Mouse (Mus musculus): ENCODE results near the gene Ppp1r1c. TPM values are rescaled to one million over a fixed set of nuclear protein-coding genes. Genes with fewer than 3 reads are reported as not detected.

Gene Ppp1r1c
- not detected for total RNA-seq (2022)

DNA sequence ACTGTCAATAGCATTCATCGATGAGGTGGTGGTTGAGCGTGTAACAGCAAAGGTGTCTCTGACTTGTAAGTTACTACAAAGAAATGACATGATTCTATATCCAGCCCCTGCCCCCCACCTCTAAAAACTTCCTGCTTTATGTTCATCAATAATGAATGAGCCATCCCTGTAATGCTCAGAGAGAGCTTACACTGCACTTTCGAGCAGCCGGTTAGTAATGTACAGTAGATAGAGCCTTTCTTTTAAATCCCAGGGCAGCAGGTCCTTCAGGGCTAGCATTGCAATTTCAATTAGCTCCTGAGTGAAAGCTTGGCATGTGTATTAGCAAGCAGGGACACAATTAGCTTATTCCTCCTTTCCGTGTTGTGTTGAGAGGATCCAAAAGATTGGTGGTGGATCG, at the start of gene Ppp1r1c:
TSS of gene Ppp1r1c (plus strand) at position 206 of the 400 bp plus-strand sequence.
- DNase-seq: no peak

- no peak for DNase-seq
Observed at GRCm38 (mm10) chr2:79660417-79661185, 47.0 kb upstream of the Ppp1r1c start.

DNA sequence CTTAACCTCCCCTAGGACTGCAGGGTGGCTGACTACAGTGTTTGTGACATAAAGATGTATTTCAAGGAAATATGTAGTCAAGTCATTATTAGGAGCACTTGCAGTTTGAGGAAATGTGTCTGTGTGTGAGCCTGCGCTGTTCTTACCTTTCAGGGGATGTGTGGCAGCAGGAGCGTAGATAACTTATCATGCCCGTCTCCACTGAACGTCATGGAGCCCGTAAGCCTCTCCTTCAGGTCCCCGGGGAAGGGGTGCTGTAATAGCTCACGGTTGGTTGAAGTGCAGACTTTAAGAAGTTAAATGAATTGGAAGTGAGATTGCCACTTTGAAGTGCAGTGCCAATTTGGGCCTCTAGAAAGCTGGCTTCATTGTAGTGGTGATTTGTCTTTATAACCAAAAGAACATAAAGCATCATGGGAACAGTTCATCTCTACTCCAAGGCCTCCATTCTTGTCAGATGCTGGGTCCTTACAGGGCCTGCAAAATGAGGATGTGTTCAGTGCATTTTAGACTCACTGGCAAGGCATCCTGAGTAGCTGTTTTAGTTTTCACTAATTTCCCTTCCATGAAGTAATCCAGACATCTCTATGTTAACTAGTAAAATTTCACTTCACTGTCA, 46.0 kb upstream of the Ppp1r1c start:
- DNase-seq: no peak

DNA sequence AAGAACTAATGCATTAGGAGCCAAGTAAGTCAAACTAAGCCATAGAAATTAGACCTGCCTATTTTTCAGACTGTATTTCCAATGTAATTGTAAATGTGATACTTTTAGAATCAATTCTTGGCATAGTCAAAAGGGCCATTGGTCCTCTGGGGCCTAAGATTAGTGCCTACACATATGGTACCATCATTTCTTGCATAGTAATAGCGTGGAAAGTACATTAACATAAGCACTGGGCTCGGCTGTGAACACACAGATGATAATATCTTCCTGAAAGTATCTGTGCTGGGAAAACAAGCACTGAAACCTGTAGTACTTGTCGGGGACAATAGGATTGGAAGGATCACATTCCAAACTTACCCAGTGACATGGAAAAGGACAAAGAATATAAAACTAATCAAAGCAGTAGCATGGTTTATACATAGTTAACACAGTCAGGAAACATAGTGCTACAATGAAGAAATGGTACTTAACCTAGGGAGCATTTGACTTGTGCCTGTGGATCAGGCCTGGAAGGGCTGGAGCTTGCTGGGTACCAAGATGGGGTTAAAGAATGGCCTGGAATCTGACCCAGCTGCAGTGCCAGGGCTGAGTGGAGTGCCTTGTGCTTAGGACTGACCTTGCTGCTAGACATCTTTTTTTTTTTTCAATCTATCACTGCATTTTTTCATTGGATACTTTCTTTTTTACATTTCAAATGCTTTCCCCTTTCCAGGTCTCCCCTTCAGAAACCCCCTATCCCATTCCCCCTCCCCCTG, 42.9 kb upstream of the Ppp1r1c start:
- DNase-seq: no peak

- no peak for DNase-seq
Observed at GRCm38 (mm10) chr2:79665492-79665891, 42.1 kb upstream of the Ppp1r1c start.

GRCm38 (mm10) chr2:79675266-79675665, 32.3 kb upstream of the Ppp1r1c start:
- no peak for DNase-seq

DNA sequence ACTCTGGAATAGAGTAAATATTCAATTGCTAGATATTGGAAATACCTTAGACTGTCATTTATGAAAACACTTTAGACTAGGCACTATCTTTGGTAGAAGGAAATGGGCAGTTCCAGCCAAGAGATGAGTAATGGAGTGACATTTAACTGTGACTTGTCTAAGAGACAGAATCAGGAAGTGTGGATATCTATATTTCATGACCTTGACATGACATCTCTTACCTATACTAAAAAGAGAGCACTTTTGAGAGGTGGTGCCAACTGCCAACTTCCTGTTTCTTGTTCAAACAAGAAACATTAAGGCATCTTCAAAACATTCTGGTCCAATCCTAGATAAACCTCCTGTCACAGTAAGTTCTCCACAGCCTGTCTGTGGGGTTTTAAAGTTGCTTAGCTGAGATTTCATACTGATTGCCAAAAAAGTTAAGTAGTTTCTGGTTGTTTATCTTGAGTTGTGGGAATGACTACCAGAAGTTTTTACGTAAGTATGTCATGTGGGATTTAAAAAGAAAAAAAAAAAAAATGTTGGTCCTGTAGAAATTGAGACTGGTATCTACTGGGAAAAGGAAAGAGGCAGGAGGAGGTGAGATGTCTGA, 29.8 kb upstream of the Ppp1r1c start:
- no peak for DNase-seq

DNA sequence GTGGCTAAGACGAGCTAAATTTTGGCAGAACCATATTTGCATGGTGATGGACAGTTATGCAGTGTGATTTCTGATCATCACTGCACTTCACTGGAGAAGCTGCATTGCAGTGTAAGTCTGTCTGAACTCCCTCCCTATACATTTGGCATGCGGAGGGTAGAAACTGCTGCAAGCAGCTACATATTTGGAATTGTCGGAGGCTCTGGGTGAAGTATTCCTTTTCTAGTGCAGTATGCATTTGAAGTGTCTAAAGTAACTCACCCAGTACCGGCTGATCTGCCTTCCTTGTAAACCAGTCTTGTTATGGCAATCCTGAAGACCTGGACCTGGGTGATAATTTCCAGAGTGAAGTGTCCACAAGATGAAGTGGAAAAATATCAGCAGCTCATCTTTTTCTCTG, 25.9 kb upstream of the Ppp1r1c start:
- DNase-seq: no peak

DNA sequence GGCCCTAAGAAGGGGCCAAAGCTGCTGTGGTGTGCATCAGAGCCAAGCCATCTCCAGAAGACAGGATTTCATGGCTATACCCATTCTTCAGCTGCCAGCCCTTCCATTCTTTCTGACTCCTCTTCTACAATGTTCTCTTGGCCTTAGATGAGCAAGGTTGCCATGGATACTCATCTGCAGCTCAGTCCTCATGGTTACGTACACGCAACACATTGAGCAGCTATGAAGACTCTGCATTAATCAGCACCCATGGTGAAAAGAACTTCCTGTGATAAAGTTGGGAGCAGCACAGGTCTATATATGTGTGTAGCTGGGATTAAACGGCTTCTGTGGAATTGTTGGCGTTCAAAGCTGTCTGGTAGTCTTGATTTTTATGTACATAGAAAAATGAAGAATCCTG, 24.3 kb upstream of the Ppp1r1c start:
- no peak for DNase-seq

GRCm38 (mm10) chr2:79690838-79691237, 16.7 kb upstream of the Ppp1r1c start:
- DNase-seq: no peak

DNA sequence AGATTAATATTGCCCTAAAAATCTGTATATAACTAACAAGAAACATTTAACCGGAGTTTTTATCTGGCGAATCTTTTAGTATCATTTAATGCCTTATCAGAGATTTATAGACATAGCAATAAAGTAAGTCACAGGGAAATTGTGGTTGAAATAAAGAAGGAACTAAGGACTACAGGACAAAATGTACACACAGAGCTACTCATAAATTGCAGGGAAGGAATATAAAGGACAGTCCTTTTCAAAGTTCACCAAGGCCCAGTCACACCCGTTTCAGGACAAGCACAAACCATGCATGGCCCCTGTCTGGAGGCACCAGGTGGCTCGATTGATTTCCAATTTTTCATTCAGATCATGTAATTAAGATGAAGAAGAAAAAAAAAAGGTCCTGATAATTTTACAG, 12.4 kb upstream of the Ppp1r1c start:
- no peak for DNase-seq

GRCm38 (mm10) chr2:79695939-79696338, 11.6 kb upstream of the Ppp1r1c start:
- DNase-seq: no peak

GRCm38 (mm10) chr2:79696478-79697230, 10.9 kb upstream of the Ppp1r1c start:
- no peak for DNase-seq

- DNase-seq: no peak
Observed at GRCm38 (mm10) chr2:79698166-79698565, 9.4 kb upstream of the Ppp1r1c start.

- DNase-seq: no peak
Observed at GRCm38 (mm10) chr2:79704773-79705172, 2.8 kb upstream of the Ppp1r1c start.

GRCm38 (mm10) chr2:79713662-79714091, 6.1 kb downstream of the Ppp1r1c start:
- no peak for DNase-seq

DNA sequence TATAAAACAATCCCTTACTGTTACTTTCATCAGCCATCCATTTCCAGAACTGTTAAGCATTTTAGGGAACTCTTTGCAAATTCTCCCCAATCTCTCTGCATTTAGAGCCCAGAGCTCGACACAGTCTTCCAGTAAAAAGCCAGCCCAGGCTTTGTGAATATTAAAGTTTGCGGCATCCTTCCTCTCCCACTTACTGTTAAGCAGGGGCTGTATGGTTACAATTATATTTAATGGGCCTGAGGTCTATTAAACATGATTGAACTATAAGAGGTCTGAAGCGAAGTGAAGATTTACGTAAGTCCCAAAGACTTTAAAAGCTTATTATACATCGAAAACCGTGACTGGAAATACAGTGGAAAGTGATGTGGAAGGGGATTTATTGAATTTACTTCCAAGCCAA, 7.2 kb downstream of the Ppp1r1c start:
- no peak for DNase-seq

DNA sequence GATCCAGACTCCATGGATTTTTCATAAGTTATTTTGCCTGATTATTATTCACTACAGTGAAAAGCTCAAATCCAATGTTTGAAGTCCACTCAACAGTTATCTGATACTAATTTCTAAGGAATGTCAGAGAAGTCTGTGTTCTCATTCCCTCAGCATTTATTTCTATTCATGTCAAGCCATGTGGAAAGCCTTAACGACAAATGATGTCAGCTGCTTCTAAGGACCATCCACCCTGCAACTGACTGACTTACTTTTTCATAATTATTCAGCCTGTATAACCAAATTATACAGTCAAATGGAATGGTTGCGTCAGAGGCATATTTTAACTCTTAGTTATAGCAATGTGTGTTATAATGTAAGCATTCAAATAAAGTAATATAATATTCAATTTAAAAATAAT, 8.3 kb downstream of the Ppp1r1c start:
- DNase-seq: no peak

GRCm38 (mm10) chr2:79717846-79718245, 10.3 kb downstream of the Ppp1r1c start:
- no peak for DNase-seq

DNA sequence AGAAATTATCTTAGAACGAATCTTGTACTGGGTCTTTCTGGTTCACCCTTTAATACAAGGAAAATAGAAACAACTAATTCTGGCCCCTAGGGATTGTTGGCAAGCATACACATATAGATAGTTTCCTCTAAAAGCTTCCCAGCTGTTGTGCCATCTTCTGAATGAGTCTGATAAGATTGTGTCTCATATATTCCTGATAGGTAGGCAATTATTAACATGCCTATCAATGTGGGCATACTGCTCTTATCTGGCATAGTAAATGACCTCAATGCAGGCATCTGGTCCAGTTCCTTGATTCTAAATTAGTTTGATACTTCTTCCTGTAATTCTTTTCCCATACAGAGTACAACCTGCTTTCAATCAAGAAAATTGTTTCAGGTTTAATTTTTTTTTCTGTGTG, 14.8 kb downstream of the Ppp1r1c start:
- no peak for DNase-seq

DNA sequence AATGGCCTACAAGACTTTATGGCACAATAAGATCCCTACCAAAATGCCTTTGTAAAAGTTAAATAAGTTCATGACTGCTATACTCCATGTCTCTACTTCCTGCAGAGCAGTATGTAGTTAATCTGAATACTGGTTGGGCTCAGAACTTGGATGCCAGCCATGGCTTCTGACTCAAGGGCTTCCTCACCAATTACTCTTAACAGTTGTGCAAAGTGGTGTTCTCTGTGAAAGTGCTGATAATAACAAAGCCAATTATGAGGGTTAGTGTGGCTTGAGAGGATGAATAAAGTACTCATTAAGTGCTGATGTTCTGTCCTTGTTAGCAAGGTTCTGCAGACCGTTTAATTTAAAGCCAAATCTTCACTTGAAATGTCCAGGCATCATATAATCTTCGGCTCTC, 31.4 kb downstream of the Ppp1r1c start:
- DNase-seq: peak; percentile 18

DNA sequence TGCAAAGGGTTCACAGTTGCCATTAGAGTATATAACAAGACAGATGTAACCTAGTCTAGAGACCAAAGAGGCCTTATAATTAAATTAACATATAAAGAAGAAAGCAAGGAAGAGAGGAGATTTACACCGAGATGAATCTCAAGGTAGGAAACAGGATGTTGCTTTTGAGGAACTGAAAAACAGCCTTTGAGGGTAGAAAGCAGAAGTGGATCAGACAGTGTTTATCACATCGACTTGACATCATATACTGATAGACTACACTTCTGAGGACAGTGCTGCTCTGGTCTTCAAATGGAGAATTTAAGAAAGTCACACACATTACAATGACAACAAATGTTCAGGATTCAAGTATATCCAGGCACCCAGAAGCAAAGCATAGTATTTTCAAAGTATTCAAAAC, 34.4 kb downstream of the Ppp1r1c start:
- no peak for DNase-seq

All from adrenal gland, adult 8-10 months (tissue).